ENCODE assay signal across 1 mouse cellular context in genomic region chr13:112666433-112667024, GRCm38 (mm10).
TF ChIP-seq lines count a peak whose summit lies in the region.

No protein-coding gene starts in this region.

TF ChIP-seq in MEL, 35 proteins besides CTCF, POLR2A, EP300 and RAD21 (continued from another document):
- TF ChIP-seq ZKSCAN1 (IDR thresholded peaks at IDR 0.05; ENCODE audit: low read depth, low read length) (no peak), ZNF384 (IDR thresholded peaks at IDR 0.05; ENCODE audit: low read depth, low read length) (no peak), CHD1 (IDR thresholded peaks at IDR 0.05; ENCODE audit: low read depth, low read length) (no peak), GABPA (IDR thresholded peaks at IDR 0.05; ENCODE audit: low read depth, low read length) (no peak), ELF1 (IDR thresholded peaks at IDR 0.05; ENCODE audit: low read depth, low read length) (no peak), POLR2AphosphoS2 (IDR thresholded peaks at IDR 0.05; ENCODE audit: low read length) (no peak), MYB (IDR thresholded peaks at IDR 0.05; ENCODE audit: low read depth, low read length) (no peak), CHD2 (IDR thresholded peaks at IDR 0.05; ENCODE audit: low read length) (no peak)
